Mouse (Mus musculus): Measurements from ENCODE around the gene Gzmd. TPM values are rescaled to one million over a fixed set of nuclear protein-coding genes. Genes with fewer than 3 reads are reported as not detected.

The Gzmd gene
- total RNA-seq, 2 experiments from 2014 or later = not detected

GRCm38 (mm10) chr14:56093353-56093752, 39.1 kb downstream of the Gzmd start:
- intact Hi-C loops (cut with DNase I; ENCODE audit: low total_unique reads) = no loop called here

GRCm38 (mm10) chr14:56086711-56087110, 45.7 kb downstream of the Gzmd start:
- DNase-seq = no peak
- intact Hi-C loops (cut with DNase I; ENCODE audit: low total_unique reads) = no loop called here

More at GRCm38 (mm10) chr14:56093353-56093752, 39.1 kb downstream of the Gzmd start:
- no peak for DNase-seq

- intact Hi-C loops (cut with DNase I; ENCODE audit: low total_unique reads) = no loop called here
- no peak for DNase-seq
These were observed 47.2 kb downstream of the Gzmd start, which contains the start of gene Mcpt8 for GRCm38 (mm10) chr14:56085167-56085566. Gene Mcpt8 (minus strand): TSS chr14:56085273.

- intact Hi-C loops (cut with DNase I; ENCODE audit: low total_unique reads) = no loop called here
- DNase-seq = no peak
These were observed 50.4 kb downstream of the Gzmd start for GRCm38 (mm10) chr14:56082016-56082415.

Small RNA genes within 50 kb of the gene (microRNA-seq; reads per million reads assigned to microRNA genes)
- gene Mir6949 = 0 reads per million in 2 experiments

Other genes starting within 250 kb of the Gzmd start
- under 1 TPM; 0.11 to 0.12 TPM for gene Cbln3, start 248.2 kb downstream of the Gzmd start, total RNA-seq (2021)
- 1 to 10 TPM; 7.1 to 8.2 TPM for gene Khnyn, start 247.7 kb downstream of the Gzmd start, total RNA-seq (2021)
- 10 to 100 TPM; 82.6 to 85.7 TPM for gene Sdr39u1, start 232.3 kb downstream of the Gzmd start, total RNA-seq (2021)
- gene Cma1, start 187.9 kb downstream of the Gzmd start, total RNA-seq (2021) = 1 to 10 TPM; 7.6 to 9.9 TPM
- gene Cma2, start 181.6 kb downstream of the Gzmd start, total RNA-seq (2021) = under 1 TPM in 1 of 2 experiments, not detected in 1; 0.57 TPM
- not detected for gene Mcpt1, start 114.6 kb downstream of the Gzmd start, total RNA-seq (2021)
- gene Mcpt9, start 102.1 kb downstream of the Gzmd start, total RNA-seq (2021) = not detected
- gene Mcpt2, start 90.6 kb downstream of the Gzmd start, total RNA-seq (2021) = not detected
- 1 to 10 TPM; 4.4 to 7.0 TPM for gene Mcpt4, start 70.3 kb downstream of the Gzmd start, total RNA-seq (2021)
- not detected for gene Mcpt8, start 47.3 kb downstream of the Gzmd start, total RNA-seq (2021)
- gene Ctsg, start 30.0 kb downstream of the Gzmd start, total RNA-seq (2021) = not detected
- gene Gzme, start 12.0 kb downstream of the Gzmd start, total RNA-seq (2021) = not detected
- gene Gzmg, start 27.0 kb upstream of the Gzmd start, total RNA-seq (2021) = not detected
- gene Gzmn, start 42.0 kb upstream of the Gzmd start, total RNA-seq (2021) = not detected
- not detected for gene Gzmf, start 78.8 kb upstream of the Gzmd start, total RNA-seq (2021)
- not detected for gene Gzmc, start 102.0 kb upstream of the Gzmd start, total RNA-seq (2021)
- not detected for gene Gzmb, start 129.7 kb upstream of the Gzmd start, total RNA-seq (2021)
- gene Atp12a, start 232.5 kb upstream of the Gzmd start, total RNA-seq (2021) = not detected

Data from gastrocnemius, postnatal 14 days (tissue).